Comparison of ENCODE assay signal across 21 mouse cellular contexts in genomic region chr9:114828377-114828776, GRCm38 (mm10). TPM values are rescaled to one million over a fixed set of nuclear protein-coding genes. Genes with fewer than 3 reads are reported as not detected.
DNase-seq lines count a peak whose midpoint lies in the region; ATAC-seq and TF ChIP-seq lines count a peak whose summit lies in the region.
"Had no signal": no experiment of that assay in that cellular context is flagged by ENCODE, and none has a peak within 500 bp of the region (broad histone marks: within the 10 kb centered on the region; RNA-seq: fewer than 3 reads in every experiment).

No protein-coding gene starts in this region.

- peak; percentile 41 for TF ChIP-seq CTCF in heart, adult 2 months (IDR thresholded peaks at IDR 0.05)
- TF ChIP-seq CTCF in liver, embryonic 14.5 days (IDR thresholded peaks at IDR 0.05; ENCODE audit: low read depth), result peak; percentile 23; the same call in 1 of the 2 replicates
- TF ChIP-seq CTCF in CH12.LX (conservative IDR thresholded peaks at IDR 0.05 in 1 of 2, IDR thresholded peaks at IDR 0.05 in 1 of 2; ENCODE audit: low read depth in 2 of 2, low read length in 2 of 2), result peak in 1 of 2 experiments; percentile 36; a peak in 2 of 4 replicates
- no peak for TF ChIP-seq CTCF in thymus, adult 2 months (IDR thresholded peaks at IDR 0.05; ENCODE audit: borderline replicate concordance, control insufficient read depth, extremely low read depth, insufficient read depth, low read length, poor library complexity)

- intact Hi-C loops in heart, adult 2 months (cut with DNase I), result no loop called here

- peak overlapping the region; percentile 79 for H3K27ac ChIP-seq in heart, adult 2 months
- H3K27ac ChIP-seq in liver, embryonic 14.5 days, result no peak overlapping the region
- H3K27ac ChIP-seq in CH12.LX (ENCODE audit: insufficient read depth, low read depth), result no peak overlapping the region
- no peak overlapping the region for H3K27ac ChIP-seq in thymus, adult 2 months (ENCODE audit: control insufficient read depth, insufficient read depth, low read length)
- H3K27ac ChIP-seq: heart, embryonic 15.5 days; hindbrain, embryonic 13.5 days; left cerebral cortex, adult 2 months; limb, embryonic 15.5 days; neural tube, embryonic 12.5 days had no signal

- no peaks in the 10 kb centered on the region for H3K79me2 ChIP-seq in heart, adult 2 months (replicated peaks; ENCODE audit: control insufficient read depth, insufficient read depth, low read length)
- no peaks in the 10 kb centered on the region for H3K79me2 ChIP-seq in CH12.LX (replicated peaks; ENCODE audit: control insufficient read depth, extremely low read depth, insufficient read depth, poor library complexity, severe bottlenecking)

- TF ChIP-seq EP300 in heart, adult 2 months (IDR thresholded peaks at IDR 0.05; ENCODE audit: insufficient read depth, low read depth, low read length), result no peak
- no peak for TF ChIP-seq EP300 in liver, embryonic 14.5 days (IDR thresholded peaks at IDR 0.05; ENCODE audit: low read depth)
- no peak for TF ChIP-seq EP300 in CH12.LX (IDR thresholded peaks at IDR 0.05; ENCODE audit: low read length)

- DNase-seq in heart, adult 2 months, result no peak
- no peak for DNase-seq in heart, adult 18-20 months
- DNase-seq in liver, embryonic 14.5 days (ENCODE audit: low read depth in 3 of 3, low spot score in 3 of 3), result no peak
- DNase-seq in liver, result no peak
- DNase-seq in CH12.LX (ENCODE audit: extremely low read depth), result no peak
- peak; percentile 50 for DNase-seq in R1 (ENCODE audit: low read depth, low spot score)
- no peak for DNase-seq in thymus, adult 2 months
- DNase-seq: adrenal gland, postnatal 36 days; cerebellum, adult 11 months; cerebellum, postnatal 14 days; gastrocnemius, postnatal 36 days; heart, postnatal 36 days; left cerebral cortex, postnatal 4 days; midbrain, embryonic 14.5 days; right cerebral cortex, postnatal 14 days had no signal

- dilution Hi-C loops in CH12.LX (cut with MboI; ENCODE audit: extremely low pct_ligation_motif_present, extremely low pct_unique_long_range_greater_than_20kb, low sequenced_read_pairs), result no loop called here

- WGBS in heart, adult 2 months, result 89% methylated on average over 6 of the region's 6 CpGs
- 74% methylated on average over 6 of the region's 6 CpGs for WGBS in liver, embryonic 14.5 days (ENCODE audit: insufficient replicate concordance)
- WGBS in thymus, adult 2 months, result 98% methylated on average over 6 of the region's 6 CpGs

- H3K4me3 ChIP-seq in heart, adult 2 months, result no peak overlapping the region
- no peak overlapping the region for H3K4me3 ChIP-seq in liver, embryonic 14.5 days (ENCODE audit: insufficient read depth in 1 of 2, low read depth in 2 of 2, low read length in 2 of 2)
- H3K4me3 ChIP-seq in CH12.LX (replicated peaks in 1 of 3; ENCODE audit: low read depth in 2 of 3, low read length in 2 of 3, poor library complexity in 1 of 3), result no peak overlapping the region
- no peak overlapping the region for H3K4me3 ChIP-seq in thymus, adult 2 months (ENCODE audit: control insufficient read depth, insufficient read depth, low read length)
- H3K4me3 ChIP-seq: heart, embryonic 15.5 days; hindbrain, embryonic 13.5 days; left cerebral cortex, adult 2 months; limb, embryonic 15.5 days; neural tube, embryonic 12.5 days had no signal

- no peak for TF ChIP-seq POLR2A in heart, adult 2 months (IDR thresholded peaks at IDR 0.05; ENCODE audit: insufficient read depth, low read depth, low read length)
- no peak for TF ChIP-seq POLR2A in CH12.LX (IDR thresholded peaks at IDR 0.05; ENCODE audit: low read depth, low read length)
- TF ChIP-seq POLR2A in thymus, adult 2 months (IDR thresholded peaks at IDR 0.05; ENCODE audit: control insufficient read depth, extremely low read depth, insufficient read depth, low read length, poor library complexity), result no peak

- H3K4me1 ChIP-seq in heart, adult 2 months (ENCODE audit: control insufficient read depth, insufficient read depth, low read length), result peaks cover 5% of the 10 kb centered on the region
- H3K4me1 ChIP-seq in liver, embryonic 14.5 days (replicated peaks; ENCODE audit: control insufficient read depth in 2 of 2, insufficient read depth in 2 of 2, low read length in 1 of 2), result peaks cover 0 to 4% of the 10 kb centered on the region in 2 experiments; a peak in 1 of 4 replicates
- H3K4me1 ChIP-seq in CH12.LX (ENCODE audit: control insufficient read depth in 1 of 2, insufficient read depth in 2 of 2), result peaks cover 4 to 37% of the 10 kb centered on the region in 2 experiments
- H3K4me1 ChIP-seq in thymus, adult 2 months (replicated peaks; ENCODE audit: control insufficient read depth, insufficient read depth, low read length), result no peaks in the 10 kb centered on the region
- H3K4me1 ChIP-seq: hindbrain, embryonic 13.5 days; neural tube, embryonic 12.5 days had no signal

- H3K9ac ChIP-seq in heart, adult 2 months (ENCODE audit: low read depth, low read length), result no peak overlapping the region
- H3K9ac ChIP-seq in liver, embryonic 14.5 days (replicated peaks), result no peak overlapping the region
- no peak overlapping the region for H3K9ac ChIP-seq in CH12.LX (ENCODE audit: insufficient read depth, low read depth)
- H3K9ac ChIP-seq: heart, embryonic 15.5 days; hindbrain, embryonic 13.5 days; limb, embryonic 15.5 days; neural tube, embryonic 12.5 days had no signal

- H3K27me3 ChIP-seq in heart, adult 2 months (ENCODE audit: control insufficient read depth, insufficient read depth, low read length), result no peaks in the 10 kb centered on the region
- no peaks in the 10 kb centered on the region for H3K27me3 ChIP-seq in liver, embryonic 14.5 days (ENCODE audit: control insufficient read depth, insufficient read depth, low read length)
- H3K27me3 ChIP-seq in CH12.LX (replicated peaks), result no peaks in the 10 kb centered on the region
- no peaks in the 10 kb centered on the region for H3K27me3 ChIP-seq in thymus, adult 2 months (ENCODE audit: control insufficient read depth, insufficient read depth, low read length)
- H3K27me3 ChIP-seq: heart, embryonic 15.5 days; hindbrain, embryonic 13.5 days; limb, embryonic 15.5 days; neural tube, embryonic 12.5 days had no signal

- no peaks in the 10 kb centered on the region for H3K9me3 ChIP-seq in liver, embryonic 14.5 days (ENCODE audit: control insufficient read depth, low read length)
- peaks cover 2% of the 10 kb centered on the region for H3K9me3 ChIP-seq in CH12.LX (replicated peaks; ENCODE audit: low read length)
- H3K9me3 ChIP-seq: heart, embryonic 15.5 days; hindbrain, embryonic 13.5 days; limb, embryonic 15.5 days; neural tube, embryonic 12.5 days had no signal

- TF ChIP-seq RAD21 in CH12.LX (IDR thresholded peaks at IDR 0.05; ENCODE audit: low read depth, low read length), result peak; percentile 28

- H3K4me2 ChIP-seq in liver, embryonic 14.5 days (ENCODE audit: low read depth), result no peak overlapping the region
- H3K4me2 ChIP-seq in CH12.LX (ENCODE audit: insufficient read depth, low read depth, poor library complexity, severe bottlenecking), result no peak overlapping the region
- H3K4me2 ChIP-seq: heart, embryonic 15.5 days; hindbrain, embryonic 13.5 days; limb, embryonic 15.5 days; neural tube, embryonic 12.5 days had no signal

- ATAC-seq in liver, embryonic 14.5 days (ENCODE audit: insufficient read depth), result no peak
- ATAC-seq in megakaryocyte-erythroid progenitor cell, adult 5-6 weeks (replicated peaks; ENCODE audit: low FRiP score, low TSS enrichment, poor library complexity, severe bottlenecking), result no peak

- in situ Hi-C loops in CH12.LX (cut with MboI; ENCODE audit: low pct_ligation_motif_present, low pct_unique_long_range_greater_than_20kb, low sequenced_read_pairs), result no loop called here

- no peaks in the 10 kb centered on the region for H3K36me3 ChIP-seq in heart, adult 2 months (ENCODE audit: control insufficient read depth, insufficient read depth, low read length)
- H3K36me3 ChIP-seq in liver, embryonic 14.5 days (replicated peaks; ENCODE audit: control insufficient read depth, insufficient read depth, low read depth), result no peaks in the 10 kb centered on the region
- H3K36me3 ChIP-seq in CH12.LX (replicated peaks in 1 of 2; ENCODE audit: control insufficient read depth in 1 of 2, insufficient read depth in 1 of 2, low read length in 1 of 2), result no peaks in the 10 kb centered on the region
- H3K36me3 ChIP-seq in thymus, adult 2 months (ENCODE audit: control insufficient read depth, insufficient read depth, low read length), result no peaks in the 10 kb centered on the region
- H3K36me3 ChIP-seq: heart, embryonic 15.5 days; hindbrain, embryonic 13.5 days; limb, embryonic 15.5 days; neural tube, embryonic 12.5 days had no signal

TF ChIP-seq in CH12.LX, 34 proteins besides CTCF, POLR2A, EP300 and RAD21 (continues in another document):
- no peak for TF ChIP-seq RCOR1 (conservative IDR thresholded peaks at IDR 0.05; ENCODE audit: low read depth, low read length)
- no peak for TF ChIP-seq CHD1 (IDR thresholded peaks at IDR 0.05; ENCODE audit: low read depth, low read length)
- no peak for TF ChIP-seq SMC3 (IDR thresholded peaks at IDR 0.05; ENCODE audit: low read depth, low read length)
- TF ChIP-seq SIN3A (IDR thresholded peaks at IDR 0.05; ENCODE audit: low read length), result no peak
- no peak for TF ChIP-seq MAX (IDR thresholded peaks at IDR 0.05; ENCODE audit: low read length)

RNA-seq across cellular contexts. Expression of gene Cmtm8, which starts 15.6 kb away (rescaled TPM):
- total RNA-seq in heart, adult 2 months (2021), result 10 to 100 TPM; 11.5 to 11.9 TPM
- polyA plus RNA-seq in heart, adult 2 months (2012; rRNA removed), result 28.7 and 39.4 TPM in 2 replicates
- 10 to 100 TPM; 11.5 to 11.6 TPM for total RNA-seq in heart, adult 18-20 months (2021)
- 16.2 and 21.9 TPM in 2 replicates for polyA plus RNA-seq in liver, embryonic 14.5 days (2012; rRNA removed)
- 24.2 and 26.2 TPM in 2 replicates for polyA plus RNA-seq in liver, embryonic 14.5 days (2014; fragmentation: Nextera tagmentation; extraction: Ambion mirVana)
- total RNA-seq in CH12.LX (2012; rRNA removed) (1.8 and 2.7 TPM in 2 replicates), CH12.LX (2014; rRNA removed) (1.4 and 1.6 TPM in 2 replicates)
- polyA plus RNA-seq in CH12.LX (2012; ENCODE audit: insufficient read length, low read depth), result 4.1 and 4.4 TPM in 2 replicates
- polyA plus RNA-seq in thymus, adult 2 months (2012; rRNA removed), result 11.9 and 15.4 TPM in 2 replicates
- 1.5 TPM in 1 of 2 replicates, not detected in the other for total RNA-seq in megakaryocyte-erythroid progenitor cell, adult 5-6 weeks (2014; fragmentation: Nextera tagmentation)
- total RNA-seq in megakaryocyte-erythroid progenitor cell, adult 5-6 weeks (2017), result 1.1 TPM in 1 of 2 replicates, not detected in the other

RNA-seq across cellular contexts. Expression of gene Cmtm7, which starts 46.7 kb away (rescaled TPM):
- total RNA-seq in heart, adult 2 months (2021), result 10 to 100 TPM; 11.5 to 12.6 TPM
- 46.6 and 60.2 TPM in 2 replicates for polyA plus RNA-seq in heart, adult 2 months (2012; rRNA removed)
- 10 to 100 TPM; 13.1 TPM for total RNA-seq in heart, adult 18-20 months (2021)
- polyA plus RNA-seq in liver, embryonic 14.5 days (2012; rRNA removed), result 36.7 and 52.9 TPM in 2 replicates
- polyA plus RNA-seq in liver, embryonic 14.5 days (2014; fragmentation: Nextera tagmentation; extraction: Ambion mirVana), result 43.5 and 49.5 TPM in 2 replicates
- total RNA-seq in CH12.LX (2012; rRNA removed) (73.1 and 80.8 TPM in 2 replicates), CH12.LX (2014; rRNA removed) (37.6 and 46.0 TPM in 2 replicates)
- polyA plus RNA-seq in CH12.LX (2012; ENCODE audit: insufficient read length, low read depth), result 38.2 and 45.5 TPM in 2 replicates
- 781 and 799 TPM in 2 replicates for polyA plus RNA-seq in thymus, adult 2 months (2012; rRNA removed)
- total RNA-seq in megakaryocyte-erythroid progenitor cell, adult 5-6 weeks (2014; fragmentation: Nextera tagmentation), result 189 and 199 TPM in 2 replicates
- total RNA-seq in megakaryocyte-erythroid progenitor cell, adult 5-6 weeks (2017), result 144 and 195 TPM in 2 replicates
